Mouse (Mus musculus): ENCODE data around the gene Cxcl16.
"Not testable (repeated sequence)": the region's sequence is repeated elsewhere in the genome, so short reads cannot be mapped to it uniquely, and the experiment has no call there.

Cxcl16 gene

GRCm38 (mm10) chr11:70453261-70454044 is 6.3 kb downstream of the Cxcl16 start:
- no peak for DNase-seq (ENCODE audit: low spot score in 2 of 2)

GRCm38 (mm10) chr11:70451797-70452498 is 7.8 kb downstream of the Cxcl16 start, which contains the start of gene Med11:
Gene Med11, plus strand, starts transcription at chr11:70451919.
- DNase-seq (ENCODE audit: low spot score in 2 of 2): peak; percentile 83 to 95

DNA sequence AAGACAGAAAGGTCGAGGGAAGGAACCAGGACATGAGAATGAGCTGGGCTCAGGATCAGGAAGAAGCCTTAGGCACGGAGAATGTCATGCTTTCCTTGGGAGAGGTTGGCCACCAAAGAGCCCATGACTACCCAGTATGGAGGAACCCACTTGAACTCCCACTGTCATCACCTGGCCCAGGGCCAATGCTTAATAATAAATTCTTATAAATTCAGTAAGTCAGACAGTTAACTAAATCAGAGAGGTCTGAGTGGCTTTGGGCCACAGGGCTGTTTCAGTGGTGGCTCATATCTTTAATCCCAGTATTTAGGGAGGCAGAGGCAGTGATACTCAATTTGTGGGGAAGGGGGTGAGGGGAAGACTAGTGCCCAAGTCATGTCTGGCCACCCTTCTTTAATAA is 8.9 kb downstream of the Cxcl16 start:
- no peak for DNase-seq (ENCODE audit: low spot score in 2 of 2)

DNA sequence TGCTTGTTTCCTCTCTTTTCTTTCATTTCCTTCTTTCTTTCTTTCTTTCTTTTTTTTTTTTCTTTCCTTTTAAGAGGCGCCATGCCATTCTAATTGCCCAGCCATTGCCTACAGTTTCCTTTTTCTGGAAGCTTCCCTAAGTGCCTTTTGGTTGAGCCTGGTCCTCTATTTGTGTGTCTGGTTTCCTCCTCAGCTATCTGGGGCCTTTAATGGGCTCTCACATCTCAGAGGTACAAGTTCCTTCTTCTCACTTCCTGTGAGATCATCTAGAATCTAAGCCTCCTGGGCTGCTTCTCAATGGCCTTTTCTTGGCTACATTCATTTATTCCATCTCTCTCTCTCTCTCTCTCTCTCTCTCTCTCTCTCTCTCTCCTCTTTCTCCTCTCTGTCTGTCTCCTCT is 12.4 kb downstream of the Cxcl16 start:
- DNase-seq (ENCODE audit: low spot score in 2 of 2): no peak

GRCm38 (mm10) chr11:70446756-70447155 is 13.0 kb downstream of the Cxcl16 start:
- no peak for DNase-seq (ENCODE audit: low spot score in 2 of 2)

- no peak for DNase-seq (ENCODE audit: low spot score in 2 of 2)
Observed at GRCm38 (mm10) chr11:70444667-70445066, 15.1 kb downstream of the Cxcl16 start.

- DNase-seq (ENCODE audit: low spot score in 2 of 2): no peak
Observed at GRCm38 (mm10) chr11:70443964-70444363, 15.8 kb downstream of the Cxcl16 start.

GRCm38 (mm10) chr11:70441882-70442281 is 17.9 kb downstream of the Cxcl16 start:
- DNase-seq (ENCODE audit: low spot score in 2 of 2): no peak

- no peak for DNase-seq (ENCODE audit: low spot score in 2 of 2)
Observed at GRCm38 (mm10) chr11:70440637-70441036, 19.1 kb downstream of the Cxcl16 start.

GRCm38 (mm10) chr11:70438728-70439374 is 20.9 kb downstream of the Cxcl16 start:
- no peak for DNase-seq (ENCODE audit: low spot score in 2 of 2)

- DNase-seq (ENCODE audit: low spot score in 2 of 2): no peak
Observed at GRCm38 (mm10) chr11:70437426-70437825, 22.4 kb downstream of the Cxcl16 start.

DNA sequence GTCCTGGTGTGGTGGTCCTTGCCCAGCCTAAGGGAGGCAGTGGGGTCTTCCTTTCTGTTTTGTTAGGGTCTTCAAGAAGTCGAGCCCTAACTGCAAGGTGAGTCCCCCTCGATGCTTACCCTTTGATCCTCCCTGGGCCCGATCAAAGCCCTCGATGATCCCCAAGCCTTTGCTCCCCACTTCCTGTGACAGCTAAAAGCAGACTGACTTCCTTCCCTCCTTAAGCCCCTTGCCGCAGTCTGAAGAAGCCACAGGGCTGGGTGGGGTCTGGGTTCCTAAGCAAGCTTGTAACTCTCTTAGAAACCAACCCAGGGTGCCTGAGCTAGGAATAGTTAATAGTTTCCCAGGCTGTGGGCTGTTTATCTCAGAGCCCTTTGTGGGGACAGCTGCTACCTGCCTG is 24.3 kb downstream of the Cxcl16 start:
- no peak for DNase-seq (ENCODE audit: low spot score in 2 of 2)

DNA sequence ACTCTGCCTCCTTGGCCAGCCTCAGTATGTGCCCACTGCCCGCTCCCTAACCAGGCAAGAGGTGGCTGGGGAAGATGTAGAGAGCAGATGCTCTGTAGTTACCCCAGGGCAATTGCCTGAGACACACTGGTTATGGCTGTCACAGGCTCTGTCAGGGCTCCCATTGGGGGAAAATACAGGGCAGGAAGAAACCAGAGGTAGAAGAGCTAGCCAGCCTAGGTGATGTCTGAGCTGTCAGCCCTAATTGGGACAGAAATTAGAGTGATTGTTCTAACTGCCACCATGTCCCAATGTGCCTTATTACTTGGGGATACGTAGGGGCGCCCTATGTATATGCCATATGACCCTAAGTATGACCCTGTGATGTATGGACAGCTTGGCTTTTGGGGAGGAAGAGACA is 25.8 kb downstream of the Cxcl16 start:
- no peak for DNase-seq (ENCODE audit: low spot score in 2 of 2)

DNA sequence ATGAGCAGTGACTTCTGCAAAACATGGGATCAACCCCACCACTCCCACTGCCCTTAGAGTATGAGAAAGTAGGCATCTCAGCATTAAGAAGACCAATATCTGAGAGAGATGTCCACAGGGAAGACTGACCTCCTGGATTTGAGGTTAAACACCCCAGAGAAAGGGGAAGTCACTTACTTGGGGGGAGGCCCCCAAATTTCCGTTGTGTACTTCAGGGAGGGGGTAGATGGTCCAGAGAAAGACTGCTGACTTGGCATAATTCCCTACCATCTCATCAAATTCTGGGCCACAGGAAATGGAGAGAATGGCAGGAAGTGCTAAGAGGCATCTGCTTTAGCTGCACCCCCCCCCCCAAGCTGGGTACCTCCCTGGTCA is 26.2 kb downstream of the Cxcl16 start:
- no peak for DNase-seq (ENCODE audit: low spot score in 2 of 2)

- no peak for DNase-seq (ENCODE audit: low spot score in 2 of 2)
Observed at GRCm38 (mm10) chr11:70432895-70433568, 26.8 kb downstream of the Cxcl16 start.

- peak; percentile 97 to 98 for DNase-seq (ENCODE audit: low spot score in 2 of 2)
Observed at GRCm38 (mm10) chr11:70432048-70432894, 27.5 kb downstream of the Cxcl16 start, which contains the start of gene Arrb2. Gene Arrb2, plus strand, starts transcription at chr11:70432635.

DNA sequence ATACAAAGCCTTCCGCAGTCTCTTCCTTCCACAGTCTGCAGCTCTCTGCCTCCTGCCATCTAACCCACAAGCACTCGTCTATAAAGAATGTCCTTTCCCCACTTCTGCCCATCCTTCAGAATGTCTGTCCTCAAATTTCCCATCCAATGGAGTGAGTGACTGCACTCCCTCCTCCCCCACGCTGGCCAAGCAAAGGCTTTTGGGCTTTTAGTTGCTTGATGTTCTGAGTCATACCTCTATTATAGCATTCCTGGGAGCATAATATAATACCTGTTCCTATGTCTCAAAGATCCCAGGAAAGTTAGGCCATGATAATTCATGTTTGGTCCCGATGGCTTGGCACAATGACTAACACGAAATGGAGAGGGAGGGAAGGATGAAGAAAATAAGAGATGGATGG is 28.2 kb downstream of the Cxcl16 start:
- DNase-seq (ENCODE audit: low spot score in 2 of 2): no peak

DNA sequence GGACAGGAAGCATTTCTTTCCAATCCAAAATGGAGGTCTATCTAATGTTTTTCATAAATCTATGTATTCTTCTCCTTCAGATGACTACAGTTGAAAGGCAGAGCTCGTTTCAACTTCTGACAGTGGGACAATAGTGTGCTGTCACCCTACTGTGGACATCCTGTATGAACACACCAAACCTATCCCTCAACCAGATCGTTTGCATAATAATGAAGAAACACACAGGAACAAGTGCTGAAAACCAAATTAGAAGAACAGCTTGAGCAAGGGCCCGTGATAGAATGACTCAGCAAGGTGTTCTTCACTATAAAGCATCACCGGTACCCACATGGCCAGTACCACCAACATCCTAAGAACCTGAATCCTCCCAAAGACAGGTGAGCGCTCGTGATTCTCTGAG is 33.2 kb downstream of the Cxcl16 start:
- DNase-seq (ENCODE audit: low spot score in 2 of 2): not testable (repeated sequence)

GRCm38 (mm10) chr11:70419486-70419885 is 40.3 kb downstream of the Cxcl16 start:
- no peak for DNase-seq (ENCODE audit: low spot score in 2 of 2)

GRCm38 (mm10) chr11:70418199-70418598 is 41.6 kb downstream of the Cxcl16 start:
- DNase-seq (ENCODE audit: low spot score in 2 of 2): no peak

DNA sequence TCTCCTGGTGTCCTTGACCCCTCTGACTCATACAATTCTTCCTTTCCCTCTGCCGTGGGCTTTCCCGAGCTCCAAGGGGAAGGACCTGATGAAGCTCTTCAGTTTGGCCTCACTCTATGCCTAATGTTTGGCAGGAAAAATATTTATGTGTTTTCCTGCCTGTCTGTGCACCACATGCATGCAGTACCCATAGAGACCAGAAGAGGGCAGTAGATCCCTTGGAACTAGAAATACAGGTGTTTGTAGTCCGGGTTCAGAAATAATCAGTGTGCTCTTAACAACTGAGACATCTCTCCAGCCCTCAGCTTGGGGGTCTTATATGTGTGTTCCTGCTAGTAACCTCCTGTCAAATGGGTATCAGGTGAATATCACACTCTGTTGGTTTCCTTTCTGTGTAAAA is 45.8 kb downstream of the Cxcl16 start:
- peak; percentile 68 to 82 for DNase-seq (ENCODE audit: low spot score in 2 of 2)
